7 mouse cellular contexts compared by ENCODE assay signal in the genomic region with DNA sequence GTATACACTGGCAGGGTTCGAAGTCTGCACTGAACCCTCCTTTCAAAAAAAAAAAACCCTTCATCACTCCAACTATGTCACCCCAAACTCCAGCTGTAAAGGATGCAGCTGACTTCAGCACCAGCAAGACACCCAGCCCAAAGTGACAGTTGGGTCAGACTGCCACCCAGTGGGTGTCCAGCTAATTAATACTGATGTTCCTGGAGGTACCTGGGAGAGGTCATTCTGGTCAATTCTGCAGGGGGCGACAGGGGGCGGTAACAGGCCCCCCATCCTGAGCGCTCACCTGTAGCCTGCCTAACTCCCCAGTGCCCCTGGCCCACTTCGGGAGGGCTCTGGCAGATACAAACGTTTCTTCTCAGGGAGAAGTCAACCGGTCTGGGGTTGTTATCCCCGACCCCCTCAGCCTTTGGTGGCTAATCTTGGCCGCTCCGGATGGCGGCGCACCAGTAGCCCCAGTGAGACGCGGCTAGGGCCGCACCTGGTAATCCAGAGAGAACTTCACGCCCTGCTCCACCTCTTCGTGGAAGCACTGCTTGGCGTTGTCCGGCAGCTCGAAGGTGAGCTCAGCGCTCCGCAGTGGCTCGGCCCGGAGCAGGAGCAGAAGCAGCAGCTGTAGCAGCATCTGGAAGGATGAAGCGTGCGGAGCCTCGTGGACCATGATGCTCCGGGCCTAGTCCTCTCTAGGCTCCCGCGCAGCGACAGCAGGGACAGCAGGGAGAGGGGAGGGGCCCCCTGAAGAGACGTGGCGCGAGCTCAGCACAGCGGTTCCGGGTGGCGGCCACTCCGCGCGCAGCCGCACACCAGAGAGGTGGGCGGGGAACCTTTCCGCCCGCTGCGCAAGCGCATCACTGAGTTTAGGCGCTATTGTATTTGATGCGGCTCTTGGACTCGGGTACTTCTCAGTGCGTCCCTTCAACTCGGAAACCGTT. TPM values are rescaled to one million over a fixed set of nuclear protein-coding genes. Genes with fewer than 3 reads are reported as not detected.
DNase-seq lines count a peak whose midpoint lies in the region; ATAC-seq and TF ChIP-seq lines count a peak whose summit lies in the region.

A gene (minus strand): TSS at position 804 of the 932 bp plus-strand sequence.

- H3K9me3 ChIP-seq in embryonic facial prominence, embryonic 10.5 days = no peaks in the 10 kb centered on the region
- H3K9me3 ChIP-seq in intestine, postnatal 0 days (ENCODE audit: control insufficient read depth) = no peaks in the 10 kb centered on the region
- no peaks in the 10 kb centered on the region for H3K9me3 ChIP-seq in midbrain, embryonic 12.5 days

- H3K4me3 ChIP-seq in embryonic facial prominence, embryonic 10.5 days = peak within 1 kb of the TSS; percentile 72
- H3K4me3 ChIP-seq in intestine, postnatal 0 days (ENCODE audit: low read depth, low read length) = peak within 1 kb of the TSS; percentile 60
- peak within 1 kb of the TSS; percentile 61 for H3K4me3 ChIP-seq in midbrain, embryonic 12.5 days
- H3K4me3 ChIP-seq in small intestine, adult 2 months (ENCODE audit: low read depth, low read length) = peak within 1 kb of the TSS; percentile 85

- intact Hi-C loops in left cerebral cortex, postnatal 4 days (cut with DNase I) = loop anchor here (2.0 to 10.0 kb wide), 2 partner anchors 88 to 270 kb away; no protein-coding TSS in a partner anchor

- peak; percentile 76 for TF ChIP-seq POLR2A in small intestine, adult 2 months (IDR thresholded peaks at IDR 0.05; ENCODE audit: low read depth, low read length)

- DNase-seq in adrenal gland, postnatal 10 days = peak; percentile 94
- peak; percentile 94 for DNase-seq in embryonic facial prominence, embryonic 10.5 days (ENCODE audit: low spot score)
- DNase-seq in gonadal fat pad, adult 2 months (ENCODE audit: low read depth) = peak; percentile 34
- DNase-seq in left cerebral cortex, postnatal 4 days = peak; percentile 92

- H3K4me1 ChIP-seq in embryonic facial prominence, embryonic 10.5 days = peaks cover 10% of the 10 kb centered on the region
- 0 out of 2 replicates have a peak, but pooled peaks cover 2% of the 10 kb centered on the region for H3K4me1 ChIP-seq in intestine, postnatal 0 days (replicated peaks; ENCODE audit: control insufficient read depth, insufficient read depth, low read length)
- peaks cover 8% of the 10 kb centered on the region for H3K4me1 ChIP-seq in midbrain, embryonic 12.5 days
- H3K4me1 ChIP-seq in small intestine, adult 2 months (ENCODE audit: control insufficient read depth, insufficient read depth, insufficient read length, low read length) = peaks cover 8% of the 10 kb centered on the region; the same call in 1 of the 2 replicates

- WGBS in embryonic facial prominence, embryonic 10.5 days = 2% methylated on average over 52 of the region's 52 CpGs
- WGBS in intestine, postnatal 0 days = 2% methylated on average over 51 of the region's 52 CpGs
- WGBS in midbrain, embryonic 12.5 days = 2% methylated on average over 52 of the region's 52 CpGs
- 1% methylated on average over 52 of the region's 52 CpGs for WGBS in small intestine, adult 2 months

- no peaks in the 10 kb centered on the region for H3K27me3 ChIP-seq in embryonic facial prominence, embryonic 10.5 days (replicated peaks; ENCODE audit: low read depth, poor library complexity, severe bottlenecking)
- H3K27me3 ChIP-seq in intestine, postnatal 0 days (replicated peaks; ENCODE audit: control insufficient read depth, insufficient read depth, low read length) = no peaks in the 10 kb centered on the region
- no peaks in the 10 kb centered on the region for H3K27me3 ChIP-seq in midbrain, embryonic 12.5 days
- H3K27me3 ChIP-seq in small intestine, adult 2 months (ENCODE audit: control insufficient read depth, insufficient read depth, low read length) = no peaks in the 10 kb centered on the region

- peak within 1 kb of the TSS; percentile 69 for H3K9ac ChIP-seq in intestine, postnatal 0 days (ENCODE audit: low read depth, low read length)
- H3K9ac ChIP-seq in midbrain, embryonic 12.5 days (replicated peaks) = peak within 1 kb of the TSS; percentile 84

- H3K36me3 ChIP-seq in embryonic facial prominence, embryonic 10.5 days (replicated peaks) = peaks cover 21% of the 10 kb centered on the region
- peaks cover 17% of the 10 kb centered on the region for H3K36me3 ChIP-seq in intestine, postnatal 0 days (ENCODE audit: control insufficient read depth, insufficient read depth)
- peaks cover 21% of the 10 kb centered on the region; the same call in 1 of the 2 replicates for H3K36me3 ChIP-seq in midbrain, embryonic 12.5 days
- H3K36me3 ChIP-seq in small intestine, adult 2 months (ENCODE audit: control insufficient read depth, insufficient read depth, low read length) = peaks cover 2% of the 10 kb centered on the region; the same call in 1 of the 2 replicates

- peak; percentile 98 for ATAC-seq in intestine, postnatal 0 days
- ATAC-seq in midbrain, embryonic 12.5 days (ENCODE audit: low FRiP score, low read depth) = peak; percentile 100

- peak within 1 kb of the TSS; percentile 91 for H3K4me2 ChIP-seq in intestine, postnatal 0 days (replicated peaks; ENCODE audit: low read depth)
- H3K4me2 ChIP-seq in midbrain, embryonic 12.5 days (replicated peaks) = peak within 1 kb of the TSS; percentile 84

- TF ChIP-seq CTCF in intestine, postnatal 0 days (IDR thresholded peaks at IDR 0.05; ENCODE audit: low read depth) = peak; percentile 57
- TF ChIP-seq CTCF in small intestine, adult 2 months (IDR thresholded peaks at IDR 0.05; ENCODE audit: extremely low read depth, insufficient read length, insufficient replicate concordance, low read depth, low read length) = peak; percentile 44; the same call in 1 of the 2 replicates

- H3K27ac ChIP-seq in embryonic facial prominence, embryonic 10.5 days (replicated peaks) = peak within 1 kb of the TSS; percentile 93
- peak within 1 kb of the TSS; percentile 46 for H3K27ac ChIP-seq in intestine, postnatal 0 days (ENCODE audit: low read depth, low read length)
- H3K27ac ChIP-seq in midbrain, embryonic 12.5 days (replicated peaks) = peak within 1 kb of the TSS; percentile 84
- H3K27ac ChIP-seq in small intestine, adult 2 months (ENCODE audit: insufficient read depth, low read depth, low read length) = peak within 1 kb of the TSS; percentile 54

RNA-seq across cellular contexts. Expression of the gene that starts here (rescaled TPM):
- 10 to 100 TPM; 70.7 to 75.4 TPM for total RNA-seq in adrenal gland, postnatal 10 days (2021)
- polyA plus RNA-seq in embryonic facial prominence, embryonic 10.5 days (2016; fragmentation: Nextera tagmentation; extraction: Ambion mirVana) = 43.3 and 45.6 TPM in 2 replicates
- polyA plus RNA-seq in gonadal fat pad, adult 2 months (2012; rRNA removed) = 485 and 507 TPM in 2 replicates
- 115 TPM in 2 replicates for polyA plus RNA-seq in intestine, postnatal 0 days (2015; fragmentation: Nextera tagmentation; extraction: Ambion mirVana)
- 10 to 100 TPM; 25.0 to 25.9 TPM for total RNA-seq in left cerebral cortex, postnatal 4 days (2021)
- polyA plus RNA-seq in midbrain, embryonic 12.5 days (2016; fragmentation: Nextera tagmentation; extraction: Ambion mirVana) = 39.1 and 45.7 TPM in 2 replicates
- 55.5 and 60.5 TPM in 2 replicates for polyA plus RNA-seq in small intestine, adult 2 months (2012; rRNA removed)

Comparison
In these comparisons a context has a peak if more than half of its experiments do, and no peak if none do; other contexts are left out.
1. Peak in every context shown above with its lines: DNase-seq, ATAC-seq, H3K4me3 ChIP-seq and H3K27ac ChIP-seq.
2. DNase-seq: peak in every context shown above with its lines; median percentile 94 in adrenal gland, postnatal 10 days; 94 in embryonic facial prominence, embryonic 10.5 days; 92 in left cerebral cortex, postnatal 4 days; 34 in gonadal fat pad, adult 2 months.